Mouse (Mus musculus) left cerebral cortex, postnatal 14 days (tissue): Measurements from ENCODE around the gene Ppm1j. TPM values are rescaled to one million over a fixed set of nuclear protein-coding genes. Genes with fewer than 3 reads are reported as not detected.
"Not testable (repeated sequence)": the region's sequence is repeated elsewhere in the genome, so short reads cannot be mapped to it uniquely, and the experiment has no call there.

Experiments
- DNase-seq, 2 experiments: peaks; one replicate each; pipeline ENCODE4 v3.0.0; 2021 to 2022; ENCODE audit warnings: low spot score in 2 of 2, mixed read lengths in 1 of 2
- intact Hi-C: fragments of 180-260 bp; cut with DNase I; formaldehyde crosslinking; loops from one replicate; pipeline ENCODE4 v1.15.1; 2025
- long read RNA-seq, 2 experiments: library from polyadenylated mRNA; stranded (forward); transcript quantifications; one replicate each; pipeline ENCODE4 v2.0.0; 2021
- total RNA-seq, 2 experiments: library from RNA; stranded (reverse); gene quantifications; 2 replicates each; pipeline ENCODE4 v1.2.3; 2021

The Ppm1j gene
- under 1 TPM; 0.59 to 0.76 TPM for total RNA-seq
- long read RNA-seq, experiment 1, partial matches to known transcripts, result 0 of 1 reads
- long read RNA-seq, experiment 1, other reads (novel, unspliced or antisense), result 1 of 1 reads
- long read RNA-seq, experiment 2, partial matches to known transcripts, result 0 of 1 reads
- long read RNA-seq, experiment 2, other reads (novel, unspliced or antisense), result 0 of 1 reads

- intact Hi-C loops, result loop anchor here (2.0 to 5.0 kb wide), 2 partner anchors 66 to 282 kb away; no protein-coding TSS in a partner anchor
- DNase-seq, result peak in 1 of 2 experiments; percentile 19
Observed at GRCm38 (mm10) chr3:104780561-104781420, at the start of gene Ppm1j. Ppm1j (plus strand) TSS chr3:104781056.

GRCm38 (mm10) chr3:104732907-104733306, 47.9 kb upstream of the Ppm1j start:
- intact Hi-C loops, result no loop called here
- no peak for DNase-seq

GRCm38 (mm10) chr3:104734654-104735053, 46.2 kb upstream of the Ppm1j start:
- intact Hi-C loops, result no loop called here
- DNase-seq, result no peak

GRCm38 (mm10) chr3:104741954-104742353, 38.9 kb upstream of the Ppm1j start:
- intact Hi-C loops, result no loop called here
- no peak for DNase-seq

- no peak for DNase-seq
- intact Hi-C loops, result no loop called here
Observed at GRCm38 (mm10) chr3:104743161-104743560, 37.7 kb upstream of the Ppm1j start.

GRCm38 (mm10) chr3:104743864-104744263, 37.0 kb upstream of the Ppm1j start:
- intact Hi-C loops, result no loop called here
- DNase-seq, result no peak

- DNase-seq, intact Hi-C loops: not testable (repeated sequence)
Observed at GRCm38 (mm10) chr3:104752845-104753244, 28.0 kb upstream of the Ppm1j start.

- intact Hi-C loops, result no loop called here
- DNase-seq, result peak; percentile 60 to 68
Observed at GRCm38 (mm10) chr3:104758406-104758805, 22.4 kb upstream of the Ppm1j start.

GRCm38 (mm10) chr3:104758869-104759268, 22.0 kb upstream of the Ppm1j start:
- DNase-seq, result no peak
- intact Hi-C loops, result no loop called here

GRCm38 (mm10) chr3:104762103-104762863, 18.6 kb upstream of the Ppm1j start:
- intact Hi-C loops, DNase-seq: not testable (repeated sequence)

- no peak for DNase-seq
- intact Hi-C loops, result no loop called here
Observed at GRCm38 (mm10) chr3:104765021-104765420, 15.8 kb upstream of the Ppm1j start.

GRCm38 (mm10) chr3:104767141-104767540, 13.7 kb upstream of the Ppm1j start:
- intact Hi-C loops, result no loop called here
- no peak for DNase-seq

GRCm38 (mm10) chr3:104767716-104768115, 13.1 kb upstream of the Ppm1j start:
- intact Hi-C loops, result no loop called here
- no peak for DNase-seq

GRCm38 (mm10) chr3:104769135-104769534, 11.7 kb upstream of the Ppm1j start:
- DNase-seq, result no peak
- intact Hi-C loops, result no loop called here

GRCm38 (mm10) chr3:104770035-104770434, 10.8 kb upstream of the Ppm1j start:
- peak in 1 of 2 experiments; percentile 28 for DNase-seq
- intact Hi-C loops, result no loop called here

GRCm38 (mm10) chr3:104770918-104771317, 9.9 kb upstream of the Ppm1j start:
- intact Hi-C loops, result no loop called here
- DNase-seq, result no peak

GRCm38 (mm10) chr3:104771460-104771859, 9.4 kb upstream of the Ppm1j start:
- DNase-seq, result no peak
- intact Hi-C loops, result no loop called here

GRCm38 (mm10) chr3:104773301-104773700, 7.6 kb upstream of the Ppm1j start:
- DNase-seq, result no peak
- intact Hi-C loops, result no loop called here

GRCm38 (mm10) chr3:104777342-104777741, 3.5 kb upstream of the Ppm1j start:
- DNase-seq, result peak in 1 of 2 experiments; percentile 34
- intact Hi-C loops, result no loop called here

GRCm38 (mm10) chr3:104779949-104780348, 907 bp upstream of the Ppm1j start:
- peak in 1 of 2 experiments; percentile 36 for DNase-seq
- intact Hi-C loops, result loop anchor here (2.0 to 5.0 kb wide), 2 partner anchors 65 to 282 kb away; no protein-coding TSS in a partner anchor
